Mouse (Mus musculus): ENCODE measurements at regions not wholly inside any gene's neighbourhood (a gene's known extent, or its start where the extent isn't known, plus 50 kb on each side); places are given as distances from the start of the nearest gene placed in this dataset.

DNA sequence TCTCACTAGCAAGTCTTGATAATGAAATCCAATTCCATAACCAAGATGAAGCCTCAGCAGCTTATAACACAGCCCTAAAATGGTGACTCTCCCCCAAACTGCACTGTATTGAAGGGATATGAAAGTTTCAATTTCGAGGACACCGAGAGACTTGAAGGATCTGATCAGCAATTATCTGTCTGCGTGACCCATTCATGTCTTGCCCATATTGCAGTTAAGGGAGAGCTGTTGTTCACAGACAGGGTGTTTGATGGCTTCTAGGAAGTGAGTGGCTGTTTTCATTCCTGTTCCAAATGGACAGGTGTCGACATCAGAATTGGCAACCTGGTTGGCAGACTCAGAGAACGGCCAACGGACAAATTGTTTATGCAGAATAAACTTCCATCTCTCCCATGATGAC lies 75.1 kb downstream of the Nr2f2 start:
- TF ChIP-seq CTCF (IDR thresholded peaks at IDR 0.05; ENCODE audit: insufficient read depth, low read depth, low read length) (no peak), POLR2A (IDR thresholded peaks at IDR 0.05; ENCODE audit: insufficient read depth, low read depth, low read length) (no peak)
